Mouse (Mus musculus): ENCODE measurements around the gene Gm12789.
"Not testable (repeated sequence)": the region's sequence is repeated elsewhere in the genome, so short reads cannot be mapped to it uniquely, and the experiment has no call there.

The Gm12789 gene

DNA sequence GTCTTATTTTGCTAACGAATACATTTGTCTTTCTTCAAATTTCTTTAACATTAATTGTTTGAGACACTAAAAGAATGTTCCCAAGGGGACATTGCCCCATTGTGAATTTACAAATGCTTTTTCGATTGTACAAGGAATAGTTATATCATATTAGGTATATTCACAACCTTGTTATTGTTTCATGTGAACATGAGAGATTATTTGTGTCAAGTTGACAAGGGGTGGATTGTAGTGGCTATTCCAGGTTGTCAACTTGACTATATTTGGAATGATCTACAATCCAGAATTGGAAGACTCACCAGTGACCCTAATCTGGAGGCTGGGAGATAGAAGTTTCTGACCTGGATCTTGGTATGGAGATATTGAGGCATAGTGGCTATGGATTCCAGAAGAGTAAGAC, at the start of gene Gm12789:
Gm12789 (plus strand) TSS at position 301 of the 400 bp plus-strand sequence.
- not testable (repeated sequence) for DNase-seq

- DNase-seq, result not testable (repeated sequence)
Measured at GRCm38 (mm10) chr4:101940107-101940506, 46.3 kb upstream of the Gm12789 start, which contains the start of gene Gm12794. TSS of gene Gm12794 (plus strand) at chr4:101940407.

DNA sequence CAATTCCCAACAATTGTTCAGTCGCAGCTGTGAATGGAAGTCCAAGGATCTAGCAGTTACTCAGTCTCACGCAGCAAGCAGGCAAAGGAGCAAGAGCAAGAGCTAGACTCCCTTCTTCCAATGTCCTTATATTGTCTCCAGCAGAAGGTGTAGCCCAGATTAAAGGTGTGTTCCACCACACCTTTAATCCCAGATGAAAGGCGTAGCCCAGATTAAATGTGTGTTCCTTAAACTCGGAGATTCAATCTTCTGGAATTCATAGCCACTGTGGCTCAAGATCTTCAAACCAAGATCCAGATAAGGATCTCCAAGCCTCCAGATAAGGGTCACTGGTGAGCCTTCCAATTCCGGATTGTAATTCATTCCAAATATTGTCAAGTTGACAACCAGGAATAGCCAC, 5.5 kb upstream of the Gm12789 start, which contains the start of gene Gm12790:
Gm12790 (minus strand) TSS at position 101 of the 400 bp plus-strand sequence.
- DNase-seq, result not testable (repeated sequence)

DNA sequence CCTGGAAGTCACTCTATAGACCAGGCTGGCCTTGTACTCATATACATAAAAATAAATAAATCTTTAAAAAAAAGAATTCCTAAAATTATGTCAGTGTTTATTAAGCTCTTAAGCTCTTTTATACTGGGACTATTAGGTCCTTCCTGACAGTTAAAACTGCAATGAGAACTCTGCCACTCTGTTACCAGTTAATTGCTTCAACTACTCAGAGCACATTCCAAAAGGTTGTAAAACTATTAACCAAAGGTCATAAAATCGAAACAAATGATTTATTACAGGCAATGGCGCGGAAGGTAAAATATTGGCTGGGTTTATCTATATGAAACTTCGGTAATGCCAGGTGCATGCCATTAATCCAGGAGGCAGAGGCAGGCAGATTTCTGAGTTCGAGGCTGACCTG, 748 bp upstream of the Gm12789 start:
- no peak for DNase-seq

DNA sequence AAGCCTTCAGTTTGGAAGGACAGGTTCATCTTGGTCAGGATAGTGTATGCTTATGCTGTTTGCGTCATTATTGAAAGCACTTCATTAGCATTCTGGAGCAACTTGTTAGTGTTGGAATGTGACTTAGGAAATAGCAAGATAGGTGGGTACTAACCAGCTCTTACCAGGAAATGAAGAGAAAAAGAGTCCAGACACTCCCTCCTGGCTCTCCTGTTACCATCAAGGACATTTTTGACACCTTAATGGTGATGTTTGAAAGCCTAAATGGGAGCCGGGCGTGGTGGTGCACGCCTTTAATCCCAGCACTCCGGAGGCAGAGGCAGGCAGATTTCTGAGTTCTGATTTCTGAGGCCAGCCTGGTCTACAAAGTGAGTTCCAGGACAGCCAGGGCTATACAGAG, 11.0 kb downstream of the Gm12789 start:
- DNase-seq, result no peak

- DNase-seq, result peak; percentile 66 to 87
Measured at GRCm38 (mm10) chr4:101998267-101998922, 12.0 kb downstream of the Gm12789 start.

DNA sequence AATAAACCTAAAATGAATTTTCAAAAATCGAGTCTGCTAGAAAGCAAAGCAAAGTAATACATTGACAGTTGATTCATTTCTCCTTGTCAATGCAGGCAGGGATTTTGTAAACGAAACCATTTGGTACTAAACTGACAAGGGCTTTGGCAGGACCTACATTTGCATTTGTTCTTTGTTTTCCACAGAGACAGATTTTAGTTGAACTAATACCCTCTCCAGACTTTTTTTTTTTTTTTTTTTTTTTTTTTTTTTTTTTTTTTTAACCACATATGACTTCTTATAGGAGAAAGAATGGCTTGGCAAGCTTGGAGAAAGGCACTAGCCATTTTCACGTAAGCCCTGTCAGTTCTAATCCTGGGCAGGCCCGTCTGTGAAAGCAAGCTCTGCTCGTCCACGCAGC, 40.2 kb downstream of the Gm12789 start:
- DNase-seq, result no peak

Data from kidney, postnatal 36 days (tissue).